Mouse (Mus musculus) left cerebral cortex, adult 18-20 months (tissue): ENCODE measurements around the gene Macrod1. TPM values are rescaled to one million over a fixed set of nuclear protein-coding genes. Genes with fewer than 3 reads are reported as not detected.

ENCODE experiments used
- DNase-seq, 2 experiments: peaks; one replicate each; pipeline ENCODE4 v3.0.0; 2021 to 2022; ENCODE audit warnings: low spot score in 2 of 2, mixed read lengths in 1 of 2
- total RNA-seq, 2 experiments: library from RNA; stranded (reverse); gene quantifications; 2 replicates each; pipeline ENCODE4 v1.2.3; 2021

The Macrod1 gene
- total RNA-seq, 2 experiments from 2014 or later = 15.0 to 16.6 TPM

DNA sequence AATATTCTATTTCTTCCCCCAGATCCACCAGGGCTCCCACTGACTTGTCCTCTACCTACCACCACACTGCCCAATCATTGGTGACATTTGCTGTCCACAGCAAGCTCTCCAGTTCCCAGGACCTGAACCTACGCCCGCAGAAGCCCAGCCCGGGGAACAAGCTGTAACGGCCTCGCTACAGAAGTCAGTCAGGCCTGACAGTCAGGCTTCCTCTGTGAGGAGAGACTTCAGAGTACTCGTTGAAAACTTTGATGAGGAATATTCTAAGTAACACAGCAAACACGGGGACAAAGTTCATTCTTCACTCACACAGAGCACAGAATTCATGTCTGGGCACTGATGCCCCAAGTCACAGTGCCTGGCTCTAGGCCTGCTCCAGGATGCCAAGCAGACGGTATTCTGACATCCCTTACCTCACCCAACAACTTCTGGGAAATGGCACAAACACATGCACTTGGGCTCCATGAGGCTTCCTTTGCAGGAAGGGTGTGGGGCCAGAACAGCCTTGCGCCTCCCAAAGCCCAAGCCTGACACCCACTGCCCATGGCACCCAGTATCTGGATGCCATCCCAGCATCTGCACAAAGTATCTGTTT is 168.6 kb downstream of the Macrod1 start:
- no peak for DNase-seq

GRCm38 (mm10) chr19:7226511-7226914 is 169.9 kb downstream of the Macrod1 start:
- no peak for DNase-seq

- peak; percentile 77 to 85 for DNase-seq
Measured at GRCm38 (mm10) chr19:7234537-7235221, 178.1 kb downstream of the Macrod1 start.

DNA sequence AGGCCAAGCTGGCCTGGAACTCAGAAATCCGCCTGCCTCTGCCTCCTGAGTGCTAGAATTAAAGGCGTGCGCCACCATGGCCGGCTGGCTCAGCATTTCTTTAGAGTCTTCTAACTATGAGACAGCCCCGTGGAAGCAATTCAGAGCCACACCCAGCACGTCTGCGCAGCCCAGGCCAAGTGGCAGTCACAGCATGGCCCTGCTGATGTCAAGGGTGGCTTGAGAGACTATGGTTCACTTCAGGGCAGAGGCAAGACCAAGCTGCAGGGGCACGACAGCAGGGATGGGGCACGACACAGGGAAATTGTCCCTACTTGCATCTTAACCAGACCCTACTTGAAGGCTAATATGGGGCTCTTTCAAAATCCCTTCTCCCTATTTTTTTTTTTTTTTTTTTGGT is 178.9 kb downstream of the Macrod1 start:
- DNase-seq = no peak

DNA sequence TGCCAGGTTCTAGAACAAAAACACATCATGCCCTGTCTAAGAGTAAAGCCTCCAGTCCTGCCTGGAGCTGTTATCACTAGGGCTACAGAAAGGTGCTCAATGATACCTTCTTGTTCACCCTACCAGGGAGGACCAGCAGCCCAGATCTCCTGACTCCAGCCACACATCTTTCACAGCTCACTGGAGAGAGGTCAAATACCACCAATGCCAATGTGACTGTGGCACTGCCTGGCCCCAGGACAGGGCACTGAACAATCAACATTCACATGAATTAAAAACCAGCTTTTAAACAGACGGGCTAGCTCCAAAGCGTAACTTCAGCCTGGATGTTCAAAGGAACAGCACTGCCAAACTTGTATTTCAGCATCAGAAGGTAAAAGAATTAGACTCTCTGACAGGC is 179.4 kb downstream of the Macrod1 start:
- DNase-seq = no peak

GRCm38 (mm10) chr19:7236742-7237141 is 180.1 kb downstream of the Macrod1 start:
- DNase-seq = no peak

DNA sequence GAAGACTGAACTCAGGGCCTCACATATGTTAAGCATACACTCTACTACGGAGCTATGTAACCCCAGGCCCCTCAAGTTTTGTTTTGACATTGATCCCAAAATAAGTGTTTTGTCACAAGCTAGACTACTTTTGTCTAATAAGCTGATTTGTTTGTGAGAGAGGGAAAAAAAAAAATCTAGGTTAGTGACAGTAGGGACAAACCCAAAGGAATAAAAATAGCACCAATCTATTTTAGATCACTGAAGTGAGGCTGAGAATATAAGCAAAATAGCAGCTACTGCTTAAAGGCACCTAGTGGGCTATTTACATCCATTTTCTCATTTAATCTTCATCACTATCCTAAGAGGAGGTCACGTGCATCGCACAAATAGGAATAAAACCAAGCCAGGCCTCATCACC is 183.0 kb downstream of the Macrod1 start:
- DNase-seq = no peak

DNA sequence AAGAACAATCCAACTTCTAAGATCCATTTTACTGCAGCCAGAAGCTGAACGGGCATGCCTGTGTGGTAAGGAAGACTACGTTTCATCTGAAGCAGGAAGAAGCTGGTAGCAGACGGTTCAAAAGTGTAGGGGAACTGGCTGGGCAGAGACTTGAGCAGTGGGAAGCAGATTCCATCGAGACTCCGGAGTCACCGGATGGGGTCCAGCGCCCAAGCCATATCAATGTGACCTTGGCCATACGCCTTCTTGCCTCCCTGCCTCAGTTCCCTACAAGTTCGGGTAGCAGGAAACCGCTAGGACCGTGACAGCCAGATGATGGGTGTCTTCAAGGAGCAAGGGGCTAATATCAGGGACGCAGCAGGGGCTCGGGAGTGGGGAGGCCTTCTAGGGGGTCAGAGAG is 183.7 kb downstream of the Macrod1 start:
- no peak for DNase-seq

DNA sequence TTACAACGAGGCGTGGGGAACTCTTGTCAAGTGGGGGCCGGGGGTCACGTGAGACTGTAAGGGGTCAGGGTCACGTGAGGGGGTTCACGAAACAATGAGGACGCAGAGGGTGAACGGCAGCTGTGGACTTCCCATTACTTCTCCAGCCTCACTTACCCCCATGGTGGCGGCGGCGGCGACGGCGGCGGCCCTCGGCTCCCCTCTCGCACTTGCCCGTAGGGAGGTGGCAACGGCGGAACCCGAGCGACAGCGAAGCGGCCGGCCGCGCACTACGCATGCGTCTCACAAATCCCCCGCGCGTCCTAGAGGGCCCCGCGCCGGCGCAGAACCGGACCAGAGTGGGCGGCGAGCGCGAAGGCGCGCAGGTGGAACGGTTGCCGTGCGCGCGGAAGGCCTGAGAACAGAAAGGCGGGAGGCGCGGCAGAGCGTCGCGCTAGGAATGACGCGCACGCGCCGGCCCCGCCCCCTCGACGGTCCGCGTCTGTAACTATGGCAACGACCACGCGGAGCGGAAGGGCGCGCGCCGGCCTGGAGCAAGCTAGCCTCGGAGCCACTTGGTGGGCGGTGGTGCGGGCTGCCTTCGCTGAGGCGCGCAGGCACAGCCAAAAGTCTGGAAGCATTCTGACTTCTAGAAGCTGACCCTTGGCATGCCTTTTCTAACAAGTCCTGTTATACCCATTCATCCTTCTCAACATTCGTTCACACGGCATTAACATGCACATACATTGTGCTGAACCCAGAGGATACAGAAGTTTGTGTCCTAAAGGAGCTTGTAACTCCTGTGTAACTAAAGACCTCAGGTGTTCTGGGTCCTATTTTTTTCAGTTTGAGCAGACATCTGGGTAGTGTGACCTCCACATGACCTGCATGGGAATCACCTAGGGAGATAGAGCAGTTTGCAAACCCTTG is 184.4 kb downstream of the Macrod1 start, which contains the start of gene Naa40:
Gene Naa40, minus strand, starts transcription at position 402 of the 909 bp plus-strand sequence.
- peak; percentile 85 to 95 for DNase-seq

DNA sequence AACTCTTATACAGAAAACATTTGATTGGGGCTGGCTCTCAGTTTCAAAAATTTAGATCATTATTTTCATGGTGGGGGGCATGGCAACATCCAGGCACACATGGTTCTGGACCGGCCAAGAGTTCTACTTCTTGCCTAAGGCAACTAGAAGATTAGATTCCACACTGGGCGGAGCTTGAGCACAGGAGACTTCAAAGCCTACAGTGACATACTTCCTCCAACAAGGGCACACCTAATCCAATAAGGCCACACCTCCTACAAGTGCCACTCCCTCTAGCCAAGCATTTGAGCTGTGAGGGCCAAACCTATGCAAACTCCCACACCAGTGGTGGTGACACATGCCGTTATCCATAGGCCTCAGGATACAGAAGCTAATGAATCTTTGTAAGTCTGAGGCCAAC is 189.4 kb downstream of the Macrod1 start:
- no peak for DNase-seq

Other genes starting within 250 kb of the Macrod1 start
- gene Rps6ka4, start 216.2 kb upstream of the Macrod1 start, total RNA-seq = 10 to 100 TPM; 37.2 to 44.4 TPM
- gene Ccdc88b, start 198.6 kb upstream of the Macrod1 start, total RNA-seq = 1 to 10 TPM; 3.4 to 3.5 TPM
- gene Trmt112, start 147.1 kb upstream of the Macrod1 start, total RNA-seq = 10 to 100 TPM; 46.2 to 46.4 TPM
- gene Prdx5, start 146.7 kb upstream of the Macrod1 start, total RNA-seq = 100 to 1,000 TPM; 367 to 381 TPM
- gene Esrra, start 135.0 kb upstream of the Macrod1 start, total RNA-seq = 10 to 100 TPM; 69.5 to 72.2 TPM
- gene Catsperz, start 131.4 kb upstream of the Macrod1 start, total RNA-seq = 10 to 100 TPM; 16.9 to 22.5 TPM
- gene Kcnk4, start 122.3 kb upstream of the Macrod1 start, total RNA-seq = 10 to 100 TPM; 29.2 to 37.4 TPM
- gene Bad, start 114.9 kb upstream of the Macrod1 start, total RNA-seq = 10 to 100 TPM; 39.0 to 40.5 TPM
- gene Gpr137, start 114.3 kb upstream of the Macrod1 start, total RNA-seq = 100 to 1,000 TPM; 103 to 106 TPM
- gene Ppp1r14b, start 81.8 kb upstream of the Macrod1 start, total RNA-seq = 10 to 100 TPM; 54.7 to 64.7 TPM
- gene Plcb3, start 80.3 kb upstream of the Macrod1 start, total RNA-seq = 10 to 100 TPM; 14.2 to 14.6 TPM
- gene Fkbp2, start 76.3 kb upstream of the Macrod1 start, total RNA-seq = 100 to 1,000 TPM; 106 to 115 TPM
- gene Vegfb, start 69.2 kb upstream of the Macrod1 start, total RNA-seq = 10 to 100 TPM; 93.3 to 98.7 TPM
- 10 to 100 TPM; 27.8 to 31.8 TPM for gene Dnajc4, start 64.2 kb upstream of the Macrod1 start, total RNA-seq
- 10 to 100 TPM; 12.2 to 14.2 TPM for gene Nudt22, start 60.7 kb upstream of the Macrod1 start, total RNA-seq
- gene Trpt1, start 60.7 kb upstream of the Macrod1 start, total RNA-seq = 10 to 100 TPM; 19.6 to 24.6 TPM
- 1 to 10 TPM; 4.0 to 4.5 TPM for gene Fermt3, start 37.3 kb upstream of the Macrod1 start, total RNA-seq
- 100 to 1,000 TPM; 211 to 217 TPM for gene Stip1, start 16.8 kb upstream of the Macrod1 start, total RNA-seq
- 10 to 100 TPM; 40.9 to 42.8 TPM for gene Flrt1, start 48.9 kb downstream of the Macrod1 start, total RNA-seq
- gene Otub1, start 149.5 kb downstream of the Macrod1 start, total RNA-seq = 100 to 1,000 TPM; 274 to 284 TPM
- gene Cox8a, start 160.8 kb downstream of the Macrod1 start, total RNA-seq = 1,000 to 10,000 TPM in 1 of 2 experiments, 100 to 1,000 TPM in 1; 906 to 1,040 TPM
- gene Naa40, start 184.4 kb downstream of the Macrod1 start, total RNA-seq = 10 to 100 TPM; 27.7 to 29.8 TPM
- gene Rcor2, start 210.5 kb downstream of the Macrod1 start, total RNA-seq = 10 to 100 TPM; 17.6 to 17.7 TPM